Mouse (Mus musculus): Measurements from ENCODE around the gene Ripor1.

DNA sequence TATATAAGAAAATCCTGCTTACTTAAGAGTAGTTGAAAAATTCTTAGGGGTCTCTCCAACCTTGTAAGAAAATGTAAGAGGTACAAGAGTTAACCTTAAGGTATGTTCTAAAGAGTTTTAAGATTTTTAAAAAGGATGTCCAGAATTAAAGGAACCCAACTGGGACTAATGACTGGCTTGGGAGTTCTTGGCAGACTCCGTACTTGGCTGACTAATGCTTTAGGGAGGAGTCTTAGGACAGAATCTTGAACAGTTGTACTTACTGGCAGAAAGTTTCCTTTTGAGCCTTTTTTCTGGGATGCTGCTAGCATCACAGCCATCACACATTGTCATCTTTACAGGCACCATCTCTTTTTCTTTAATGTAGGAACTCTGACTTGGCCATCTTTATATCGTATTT is 35.5 kb downstream of the Ripor1 start:
- TF ChIP-seq MAFK (IDR thresholded peaks at IDR 0.05; ENCODE audit: insufficient read depth, low read depth, low read length) (no peak), HCFC1 (IDR thresholded peaks at IDR 0.05; ENCODE audit: borderline replicate concordance, insufficient read depth, low read length) (no peak), ZNF384 (IDR thresholded peaks at IDR 0.05; ENCODE audit: low read depth, low read length) (no peak), CHD2 (IDR thresholded peaks at IDR 0.05; ENCODE audit: low read depth, low read length) (no peak)
